Mouse (Mus musculus) midbrain, embryonic 13.5 days (tissue): Measurements from ENCODE around the gene Galnt2. TPM values are rescaled to one million over a fixed set of nuclear protein-coding genes. Genes with fewer than 3 reads are reported as not detected.

ENCODE experiments used
- ATAC-seq: fragments of 200-750 bp; cut with Nextera tagmentation; 2 replicates; pipeline ENCODE4 v1.8.0; 2017; ENCODE audit warnings: mild to moderate bottlenecking, moderate TSS enrichment, moderate library complexity
- H3K27ac ChIP-seq: fragments of 300-500 bp; sonication (generic); 2 replicates; pipeline ENCODE4 v1.5.1; 2015; ENCODE audit warnings: inconsistent platforms, mild to moderate bottlenecking, moderate library complexity
- H3K27me3 ChIP-seq: fragments of 300-500 bp; sonication (generic); 2 replicates; pipeline ENCODE4 v1.6.1; 2015; ENCODE audit warnings: mild to moderate bottlenecking, inconsistent platforms
- H3K36me3 ChIP-seq: fragments of 300-500 bp; sonication (generic); 2 replicates; pipeline ENCODE4 v1.6.1; 2015; ENCODE audit warnings: mild to moderate bottlenecking, inconsistent platforms
- H3K4me1 ChIP-seq: fragments of 300-500 bp; sonication (generic); replicated peaks from 2 replicates; pipeline ENCODE4 v1.6.1; 2015; ENCODE audit warnings: inconsistent platforms
- H3K4me2 ChIP-seq: fragments of 300-500 bp; sonication (generic); replicated peaks from 2 replicates; pipeline ENCODE4 v1.6.1; 2015; ENCODE audit warnings: moderate library complexity, mild to moderate bottlenecking, inconsistent platforms
- H3K4me3 ChIP-seq: fragments of 300-500 bp; sonication (generic); replicated peaks from 2 replicates; pipeline ENCODE4 v1.5.1; 2015; ENCODE audit warnings: mild to moderate bottlenecking, inconsistent platforms
- H3K9ac ChIP-seq: fragments of 300-500 bp; sonication (generic); replicated peaks from 2 replicates; pipeline ENCODE4 v1.6.1; 2015; ENCODE audit warnings: mild to moderate bottlenecking, inconsistent platforms
- H3K9me3 ChIP-seq: fragments of 300-500 bp; sonication (generic); 2 replicates; pipeline ENCODE4 v1.6.1; 2016; ENCODE audit warnings: mild to moderate bottlenecking, inconsistent platforms
- WGBS: fragments of 180-500 bp; shearing (Covaris S2); methylation state at CpG from one replicate; pipeline ENCODE4 v1.1.7; 2015; 5-methylcytosine and 5-hydroxymethylcytosine counted together
- polyA plus RNA-seq: library from polyadenylated mRNA; unstranded; fragments of >200 nt; fragmentation: Nextera tagmentation; extraction: Ambion mirVana; gene quantifications from 2 replicates; pipeline ENCODE4 v1.2.1, GENCODE M21; 2015

Gene Galnt2
- polyA plus RNA-seq, 1 experiment from 2014 or later = 53.5 TPM

DNA sequence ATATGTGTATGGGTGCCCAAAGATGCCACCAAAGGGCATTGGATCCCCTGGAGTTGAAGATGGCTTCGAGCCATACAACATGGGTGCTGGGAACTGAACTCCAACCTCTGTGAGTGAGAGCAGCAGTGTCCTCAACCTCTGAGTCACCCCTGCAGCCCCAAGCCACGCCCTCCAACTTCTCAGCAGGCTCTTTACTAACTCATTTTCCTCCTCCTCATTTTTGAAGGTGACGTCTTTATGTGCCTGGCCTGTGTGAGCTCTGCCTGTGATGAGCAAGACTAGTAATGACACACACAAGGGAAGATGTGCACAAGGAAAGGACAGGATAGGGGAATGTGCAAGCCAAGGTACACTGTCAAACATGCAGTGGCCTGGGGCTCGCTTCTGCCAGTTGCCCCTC is 28.0 kb downstream of the Galnt2 start:
- Histone ChIP-seq H3K27me3 (no peaks in the 10 kb centered on the region), H3K9me3 (no peaks in the 10 kb centered on the region), H3K27ac (no peak overlapping the region), H3K9ac (no peak overlapping the region), H3K36me3 (no peaks in the 10 kb centered on the region), H3K4me2 (no peak overlapping the region), H3K4me3 (no peak overlapping the region), H3K4me1 (peaks cover 82% of the 10 kb centered on the region)
- ATAC-seq = no peak
- 88% methylated on average over 4 of the region's 4 CpGs for WGBS

DNA sequence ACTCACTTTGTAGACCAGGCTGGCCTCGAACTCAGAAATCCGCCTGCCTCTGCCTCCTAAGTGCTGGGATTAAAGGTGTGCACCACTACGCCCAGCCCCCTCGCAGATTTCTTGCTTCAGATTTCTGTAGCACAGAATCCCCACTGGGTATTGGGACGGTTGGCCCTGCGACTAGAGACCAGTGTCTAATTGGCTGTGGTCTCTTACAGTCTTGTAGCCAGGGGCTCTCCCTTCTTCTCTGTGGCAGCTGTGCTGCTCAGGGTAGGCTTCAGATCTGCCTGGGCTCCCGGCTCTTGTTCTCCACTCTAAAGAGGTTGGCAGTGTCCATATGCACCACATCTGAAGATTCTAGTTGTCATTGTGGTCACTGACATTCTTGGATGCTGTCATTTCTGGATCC is 28.7 kb downstream of the Galnt2 start:
- Histone ChIP-seq H3K36me3 (no peaks in the 10 kb centered on the region), H3K4me2 (no peak overlapping the region), H3K27me3 (no peaks in the 10 kb centered on the region), H3K9ac (no peak overlapping the region), H3K27ac (no peak overlapping the region), H3K9me3 (no peaks in the 10 kb centered on the region), H3K4me1 (peaks cover 89% of the 10 kb centered on the region), H3K4me3 (no peak overlapping the region)
- ATAC-seq = no peak
- WGBS = 71% methylated on average over 7 of the region's 7 CpGs

DNA sequence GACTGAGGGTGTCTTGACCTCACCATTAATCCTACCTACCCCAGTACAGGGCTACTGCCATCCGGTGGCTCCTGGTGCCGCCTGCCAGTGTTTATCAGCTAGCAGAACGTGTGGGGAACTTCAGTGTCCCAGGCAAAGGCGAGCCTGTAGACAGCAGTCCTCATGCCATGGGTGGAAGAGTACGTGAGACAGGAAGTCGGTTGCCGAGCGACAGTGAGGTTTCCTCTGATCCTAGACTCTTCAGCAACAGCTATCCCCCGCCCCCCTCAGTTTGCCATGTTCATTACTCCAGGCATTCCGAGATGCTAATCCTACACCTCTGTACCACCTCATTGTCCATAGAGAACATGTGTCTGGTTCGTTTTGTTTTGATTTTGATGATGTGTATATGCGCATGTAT is 29.2 kb downstream of the Galnt2 start:
- Histone ChIP-seq H3K9me3 (no peaks in the 10 kb centered on the region), H3K4me1 (peaks cover 93% of the 10 kb centered on the region), H3K27ac (no peak overlapping the region), H3K27me3 (no peaks in the 10 kb centered on the region), H3K9ac (no peak overlapping the region), H3K36me3 (no peaks in the 10 kb centered on the region), H3K4me3 (no peak overlapping the region), H3K4me2 (no peak overlapping the region)
- WGBS = 70% methylated on average over 12 of the region's 12 CpGs
- ATAC-seq = no peak

DNA sequence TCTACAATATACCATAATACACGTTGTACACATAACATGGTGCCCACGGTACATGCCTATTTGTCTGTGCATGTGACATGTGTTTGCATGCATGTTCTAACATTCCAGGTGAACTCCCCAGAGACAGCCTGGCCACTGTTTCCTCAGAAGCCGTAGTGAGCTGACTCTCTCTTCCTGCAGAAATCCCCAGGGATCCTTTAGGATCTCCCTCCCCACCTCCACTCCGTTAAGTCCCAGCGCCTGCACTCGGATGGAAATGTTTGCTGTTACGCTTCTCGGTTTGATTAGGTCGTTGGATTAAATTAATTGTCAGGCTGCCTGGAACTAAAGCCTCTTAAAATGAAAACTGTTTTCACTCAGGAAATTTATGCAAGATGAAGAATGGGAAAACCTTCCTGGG is 31.9 kb downstream of the Galnt2 start:
- Histone ChIP-seq H3K36me3 (no peaks in the 10 kb centered on the region), H3K4me3 (no peak overlapping the region), H3K27ac (peak overlapping the region; percentile 83), H3K9me3 (no peaks in the 10 kb centered on the region), H3K4me2 (no peak overlapping the region), H3K27me3 (no peaks in the 10 kb centered on the region), H3K9ac (no peak overlapping the region; the same call in 1 of the 2 replicates), H3K4me1 (peaks cover 70% of the 10 kb centered on the region)
- ATAC-seq = no peak
- WGBS = 30% methylated on average over 9 of the region's 9 CpGs

DNA sequence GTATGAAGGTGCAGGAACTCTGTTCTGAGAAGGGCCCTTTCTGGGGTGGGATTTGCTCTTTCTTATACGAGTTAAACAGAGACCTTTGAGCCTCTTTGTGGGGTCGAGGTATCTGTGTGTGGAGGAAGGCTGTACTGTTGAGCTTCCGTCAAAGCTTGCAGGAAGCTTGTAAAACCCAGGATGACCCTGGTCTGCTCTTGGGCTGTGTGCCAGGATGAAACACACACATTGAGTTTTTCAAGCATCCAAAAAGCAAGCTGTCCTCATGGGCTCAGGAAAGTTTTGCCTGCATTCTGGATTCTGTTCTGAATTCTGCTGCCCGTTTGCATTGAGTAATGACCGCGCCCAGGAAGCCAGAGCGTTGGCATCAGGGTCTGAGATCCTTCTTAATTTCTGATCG is 32.8 kb downstream of the Galnt2 start:
- whole genome bisulfite sequencing = 83% methylated on average over 8 of the region's 8 CpGs
- no peak overlapping the region for H3K4me3 ChIP-seq
- H3K27me3 ChIP-seq = no peaks in the 10 kb centered on the region
- no peak for ATAC-seq
- H3K4me2 ChIP-seq = no peak overlapping the region
- no peaks in the 10 kb centered on the region for H3K9me3 ChIP-seq
- peaks cover 62% of the 10 kb centered on the region for H3K4me1 ChIP-seq
- no peaks in the 10 kb centered on the region for H3K36me3 ChIP-seq
- no peak overlapping the region for H3K9ac ChIP-seq
- peak overlapping the region; percentile 83 for H3K27ac ChIP-seq

DNA sequence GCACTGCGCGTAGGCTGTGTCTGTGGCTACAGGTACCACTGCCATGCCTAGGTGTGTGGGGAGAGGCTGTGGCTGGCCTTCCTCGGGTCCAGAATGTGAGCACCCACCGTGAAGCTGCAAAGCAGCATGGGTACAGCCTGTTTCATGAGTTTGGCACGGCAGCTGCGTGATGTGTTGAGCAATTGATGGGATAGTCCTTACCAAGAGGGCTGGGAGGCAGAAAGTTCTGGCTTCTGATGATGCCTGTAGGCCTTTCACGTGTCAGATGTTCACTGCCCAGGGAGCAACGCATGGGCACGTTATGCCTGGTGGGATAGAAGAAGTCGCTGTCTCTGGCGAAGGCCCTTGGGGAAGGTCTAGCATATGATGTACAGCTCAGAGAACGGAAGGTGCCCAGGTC is 33.5 kb downstream of the Galnt2 start:
- H3K27me3 ChIP-seq = no peaks in the 10 kb centered on the region
- H3K27ac ChIP-seq = peak overlapping the region; percentile 44; the same call in 1 of the 2 replicates
- H3K9ac ChIP-seq = no peak overlapping the region
- peaks cover 63% of the 10 kb centered on the region for H3K4me1 ChIP-seq
- WGBS = 91% methylated on average over 12 of the region's 12 CpGs
- H3K9me3 ChIP-seq = no peaks in the 10 kb centered on the region
- no peak overlapping the region for H3K4me2 ChIP-seq
- no peaks in the 10 kb centered on the region for H3K36me3 ChIP-seq
- no peak for ATAC-seq
- no peak overlapping the region for H3K4me3 ChIP-seq

DNA sequence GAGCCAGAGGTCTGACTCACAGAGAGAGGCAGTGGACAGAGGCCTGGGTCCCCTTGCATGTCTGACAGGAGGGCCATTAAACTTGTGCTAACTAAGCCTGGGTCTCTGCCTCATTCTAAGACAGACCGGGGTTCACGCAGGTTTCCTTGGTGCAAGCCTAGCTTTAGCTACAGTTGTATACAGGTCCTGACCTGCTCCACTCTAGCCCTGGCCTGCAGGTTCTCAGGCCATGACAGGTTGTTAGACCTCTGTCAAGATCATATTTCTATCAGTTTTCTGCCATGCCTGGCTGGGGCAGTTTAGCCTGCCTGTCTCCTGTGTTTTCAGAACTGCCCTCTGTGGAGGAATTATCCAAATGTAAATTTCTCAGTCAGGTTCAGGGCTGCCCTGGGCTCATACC is 33.9 kb downstream of the Galnt2 start:
- Histone ChIP-seq H3K27ac (0 out of 2 replicates have a peak overlapping the region, but pooled peaks have one; percentile 26), H3K4me3 (no peak overlapping the region), H3K9me3 (no peaks in the 10 kb centered on the region), H3K4me2 (no peak overlapping the region), H3K9ac (no peak overlapping the region), H3K4me1 (peaks cover 64% of the 10 kb centered on the region), H3K36me3 (no peaks in the 10 kb centered on the region), H3K27me3 (no peaks in the 10 kb centered on the region)
- no peak for ATAC-seq
- 96% methylated on average over 2 of the region's 2 CpGs for WGBS

DNA sequence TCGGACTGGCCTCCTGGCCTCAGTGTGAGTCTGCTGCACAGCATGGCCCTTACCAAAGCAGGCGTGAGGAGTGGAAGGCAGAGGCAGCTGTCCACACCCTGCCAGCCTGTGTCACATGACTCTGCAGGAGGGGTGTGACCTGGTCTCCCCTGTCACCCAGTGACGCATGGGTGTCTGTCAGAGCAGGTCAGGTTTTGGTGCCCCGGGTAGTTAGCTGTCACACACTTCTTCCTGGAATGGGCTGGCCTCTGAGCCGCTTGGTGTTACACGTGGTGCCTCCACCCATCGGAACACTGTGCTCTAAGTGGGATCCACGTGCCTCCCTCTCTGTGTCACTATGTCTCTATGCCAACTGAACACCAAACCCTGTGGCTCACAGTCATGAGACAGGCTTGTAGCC is 34.6 kb downstream of the Galnt2 start:
- H3K9ac ChIP-seq = no peak overlapping the region
- peaks cover 63% of the 10 kb centered on the region for H3K4me1 ChIP-seq
- H3K9me3 ChIP-seq = no peaks in the 10 kb centered on the region
- no peak overlapping the region for H3K4me2 ChIP-seq
- no peaks in the 10 kb centered on the region for H3K36me3 ChIP-seq
- H3K27ac ChIP-seq = no peak overlapping the region
- no peak overlapping the region for H3K4me3 ChIP-seq
- ATAC-seq = no peak
- WGBS = 89% methylated on average over 8 of the region's 8 CpGs
- H3K27me3 ChIP-seq = no peaks in the 10 kb centered on the region

DNA sequence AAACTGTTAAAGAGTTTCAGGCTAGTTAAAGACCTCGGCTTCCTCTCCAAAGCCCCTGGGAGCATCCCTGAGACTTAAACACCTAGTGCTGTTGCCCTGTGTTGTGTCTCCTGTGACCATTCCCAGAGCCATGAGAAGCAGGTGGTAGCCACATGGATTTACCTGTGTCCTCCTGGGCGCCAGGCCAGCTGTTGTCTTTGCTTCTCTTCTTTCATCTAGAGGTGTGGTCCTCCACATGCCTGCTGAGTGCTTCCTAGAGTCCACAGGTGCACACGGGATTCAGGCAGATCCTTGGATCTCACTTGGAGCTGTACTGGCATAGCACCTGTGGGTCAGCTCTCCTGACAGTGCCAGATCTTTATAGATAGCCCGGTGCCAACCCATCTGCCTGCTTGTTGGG is 36.0 kb downstream of the Galnt2 start:
- Histone ChIP-seq H3K36me3 (no peaks in the 10 kb centered on the region), H3K27me3 (no peaks in the 10 kb centered on the region), H3K9me3 (no peaks in the 10 kb centered on the region), H3K4me3 (no peak overlapping the region), H3K27ac (no peak overlapping the region), H3K4me2 (no peak overlapping the region), H3K4me1 (peaks cover 49% of the 10 kb centered on the region), H3K9ac (no peak overlapping the region)
- 96% methylated on average over 4 of the region's 4 CpGs for WGBS
- ATAC-seq = no peak

DNA sequence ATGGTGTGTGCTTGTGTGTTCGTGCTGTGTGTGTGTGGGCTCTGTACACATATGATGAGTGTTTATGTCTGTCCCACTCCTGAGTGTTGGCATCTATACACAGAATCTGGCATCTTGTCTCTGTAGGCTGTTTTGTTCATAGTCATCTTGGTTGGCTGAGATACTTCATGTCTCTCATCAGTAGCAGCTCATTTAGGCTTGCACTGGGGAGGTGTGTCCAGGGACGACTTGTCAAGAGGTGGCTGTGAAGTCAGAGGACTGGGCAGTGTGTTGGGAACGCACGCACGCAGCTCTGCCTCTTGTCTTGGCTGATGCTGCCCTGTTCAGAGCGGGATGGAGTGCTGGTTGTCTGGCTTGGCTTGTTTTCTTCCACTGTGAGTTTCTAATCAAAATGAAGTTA is 39.3 kb downstream of the Galnt2 start:
- no peaks in the 10 kb centered on the region for H3K27me3 ChIP-seq
- H3K9me3 ChIP-seq = no peaks in the 10 kb centered on the region
- 0 out of 2 replicates have a peak overlapping the region, but pooled peaks have one; percentile 21 for H3K27ac ChIP-seq
- no peaks in the 10 kb centered on the region; the same call in 1 of the 2 replicates for H3K36me3 ChIP-seq
- peaks cover 44% of the 10 kb centered on the region for H3K4me1 ChIP-seq
- H3K4me3 ChIP-seq = no peak overlapping the region
- WGBS = 92% methylated on average over 6 of the region's 6 CpGs
- no peak overlapping the region for H3K4me2 ChIP-seq
- no peak overlapping the region for H3K9ac ChIP-seq
- no peak for ATAC-seq

DNA sequence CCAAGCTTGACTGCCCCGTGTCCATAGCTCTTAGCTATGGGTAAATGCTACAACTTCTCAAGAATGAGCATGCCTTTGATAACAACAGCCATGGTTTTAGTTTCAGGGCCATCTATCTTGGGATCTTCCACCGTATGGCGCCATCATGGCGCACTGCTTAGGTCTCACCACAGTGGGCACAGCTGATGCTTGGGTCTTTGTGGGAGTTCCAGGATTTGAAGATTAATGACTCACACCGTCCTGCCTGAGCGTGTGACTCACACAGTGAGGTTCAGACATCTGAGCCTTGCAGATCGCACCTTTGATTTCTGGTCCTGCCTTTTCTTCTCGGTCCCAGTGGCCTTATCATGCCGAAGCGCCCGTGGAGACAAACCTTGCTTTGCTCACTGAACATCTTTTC is 39.7 kb downstream of the Galnt2 start:
- no peak overlapping the region for H3K9ac ChIP-seq
- no peak for ATAC-seq

DNA sequence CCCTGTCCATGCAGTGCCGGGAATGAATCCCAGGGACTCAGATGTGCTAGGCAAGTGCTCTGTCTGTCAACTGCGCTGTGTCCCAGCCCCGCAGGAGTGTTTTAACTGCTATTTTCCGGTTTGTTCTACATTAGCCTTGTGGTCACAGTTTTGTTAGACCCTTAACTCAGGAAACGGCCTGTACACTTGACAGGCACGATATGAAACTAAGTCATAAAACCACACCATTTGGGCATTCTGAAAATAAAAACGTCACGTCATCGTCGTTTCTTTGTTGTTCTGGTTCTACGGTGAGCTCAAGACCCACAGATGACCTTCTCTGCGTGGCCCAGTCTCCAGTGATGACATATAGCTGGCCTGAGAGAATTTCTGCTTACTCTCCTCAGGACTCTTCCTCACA is 40.3 kb downstream of the Galnt2 start:
- no peak for ATAC-seq
- H3K9me3 ChIP-seq = no peaks in the 10 kb centered on the region
- no peaks in the 10 kb centered on the region for H3K27me3 ChIP-seq
- peaks cover 6% of the 10 kb centered on the region; the same call in 1 of the 2 replicates for H3K36me3 ChIP-seq
- no peak overlapping the region for H3K9ac ChIP-seq
- H3K4me1 ChIP-seq = peaks cover 43% of the 10 kb centered on the region
- no peak overlapping the region for H3K4me2 ChIP-seq
- H3K27ac ChIP-seq = no peak overlapping the region
- WGBS = 94% methylated on average over 12 of the region's 12 CpGs
- H3K4me3 ChIP-seq = no peak overlapping the region

More for the DNA sequence above, 39.7 kb downstream of the Galnt2 start:
- H3K27me3 ChIP-seq = no peaks in the 10 kb centered on the region
- no peaks in the 10 kb centered on the region for H3K9me3 ChIP-seq
- peaks cover under 1% of the 10 kb centered on the region; the same call in 1 of the 2 replicates for H3K36me3 ChIP-seq
- H3K4me2 ChIP-seq = no peak overlapping the region
- WGBS = 89% methylated on average over 11 of the region's 11 CpGs
- H3K4me1 ChIP-seq = peaks cover 43% of the 10 kb centered on the region
- H3K4me3 ChIP-seq = no peak overlapping the region
- H3K27ac ChIP-seq = 0 out of 2 replicates have a peak overlapping the region, but pooled peaks have one; percentile 21

DNA sequence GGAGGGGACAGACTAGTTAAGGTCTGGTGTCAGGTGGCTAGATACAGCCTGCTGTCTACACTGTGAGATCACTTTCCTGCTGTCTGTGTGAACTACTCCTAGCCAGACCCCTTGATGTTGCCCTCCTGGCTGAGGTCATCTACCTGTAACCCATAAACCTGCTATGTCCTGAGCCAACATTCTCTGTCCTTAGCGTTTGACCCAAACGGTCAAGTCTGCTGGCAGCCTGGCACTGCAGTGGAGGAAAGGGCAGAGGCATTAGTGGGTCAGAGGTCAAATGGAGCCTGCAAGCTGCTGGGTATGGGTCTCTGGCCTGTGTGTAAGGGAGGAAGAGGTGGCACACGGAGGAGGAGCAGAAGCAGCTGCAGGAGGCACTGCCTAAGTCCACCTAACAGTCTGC is 41.6 kb downstream of the Galnt2 start:
- no peaks in the 10 kb centered on the region for H3K27me3 ChIP-seq
- peaks cover 6% of the 10 kb centered on the region; the same call in 1 of the 2 replicates for H3K36me3 ChIP-seq
- H3K4me2 ChIP-seq = no peak overlapping the region
- no peak overlapping the region for H3K27ac ChIP-seq
- peaks cover 52% of the 10 kb centered on the region for H3K4me1 ChIP-seq
- no peak for ATAC-seq
- 69% methylated on average over 3 of the region's 3 CpGs for WGBS
- no peak overlapping the region for H3K4me3 ChIP-seq
- no peak overlapping the region for H3K9ac ChIP-seq
- H3K9me3 ChIP-seq = no peaks in the 10 kb centered on the region
